Mouse (Mus musculus): ENCODE results near the gene Prox2.

GRCm38 (mm10) chr12:85108643-85109042, 1.9 kb downstream of the Prox2 start:
- no peak for TF ChIP-seq CTCF (IDR thresholded peaks at IDR 0.05; ENCODE audit: insufficient read depth, low read length)
- no peak for TF ChIP-seq POLR2A (IDR thresholded peaks at IDR 0.05; ENCODE audit: borderline replicate concordance, extremely low read depth, low read depth, low read length)

Data from lung, adult 2 months (tissue).